ENCODE assay signal across 37 mouse cellular contexts in genomic region chr5:9692333-9692732, GRCm38 (mm10). TPM values are rescaled to one million over a fixed set of nuclear protein-coding genes. Genes with fewer than 3 reads are reported as not detected.
"Had no signal": no experiment of that assay in that cellular context is flagged by ENCODE, and none has a peak within 500 bp of the region (broad histone marks: within the 10 kb centered on the region; RNA-seq: fewer than 3 reads in every experiment).

No protein-coding gene starts in this region.

- ATAC-seq: hindbrain, embryonic 16.5 days; hindbrain, postnatal 0 days; inflammation-experienced regulatory T-cells, adult 6 months; intestine, embryonic 15.5 days; intestine, embryonic 16.5 days; intestine, postnatal 0 days had no signal

- H3K27ac ChIP-seq: heart, embryonic 13.5 days; heart, embryonic 15.5 days; hindbrain, embryonic 10.5 days; hindbrain, embryonic 12.5 days; hindbrain, embryonic 13.5 days; hindbrain, embryonic 14.5 days; hindbrain, embryonic 15.5 days; hindbrain, postnatal 0 days; intestine, embryonic 15.5 days; kidney, embryonic 15.5 days; kidney, postnatal 0 days; layer of hippocampus, adult 2 months had no signal

- H3K4me3 ChIP-seq: heart, embryonic 12.5 days; heart, embryonic 13.5 days; heart, embryonic 15.5 days; hindbrain, embryonic 10.5 days; hindbrain, embryonic 12.5 days; hindbrain, embryonic 13.5 days; hindbrain, embryonic 15.5 days; intestine, embryonic 15.5 days; kidney, embryonic 15.5 days; layer of hippocampus, adult 2 months; left cerebral cortex, adult 2 months had no signal

- DNase-seq: heart, postnatal 10 days; heart, postnatal 14 days; heart, postnatal 36 days; heart, postnatal 4 days; kidney, adult 11 months; kidney, adult 18-20 months; kidney, adult 2 months; kidney, adult 8-10 months; kidney, adult 9 months; kidney, postnatal 10 days; kidney, postnatal 14 days; kidney, postnatal 25 days; kidney, postnatal 36 days; kidney, postnatal 4 days; layer of hippocampus, adult 9-11 months; layer of hippocampus, postnatal 36 days had no signal

RNA-seq across cellular contexts. Expression of gene Grm3, which starts 32.6 kb away (rescaled TPM):
- total RNA-seq: heart, postnatal 14 days; heart, postnatal 25 days; heart, postnatal 36 days; heart, postnatal 4 days; hematopoietic stem cell, adult 5-6 weeks had no signal
- polyA plus RNA-seq: inflammation-experienced regulatory T-cells, adult 6 months; intestine, postnatal 0 days; kidney, adult 2 months; large intestine, adult 2 months had no signal
